Mouse (Mus musculus): ENCODE results near the gene Gm45140. TPM values are rescaled to one million over a fixed set of nuclear protein-coding genes. Genes with fewer than 3 reads are reported as not detected.

Gm45140 gene
- total RNA-seq, 1 experiment, result 2.6 TPM

GRCm38 (mm10) chr6:87797321-87797720, 38.3 kb downstream of the Gm45140 start:
- no peaks in the 10 kb centered on the region; the same call in 1 of the 2 replicates for H3K36me3 ChIP-seq (ENCODE audit: control insufficient read depth, insufficient read depth, low read length, poor library complexity, severe bottlenecking)
- H3K4me1 ChIP-seq (ENCODE audit: control insufficient read depth in 2 of 2, insufficient read depth in 2 of 2, low read length in 2 of 2, poor library complexity in 1 of 2), result peaks cover 9 to 24% of the 10 kb centered on the region in 2 experiments
- no peak for DNase-seq (ENCODE audit: low read depth, low spot score)
- no peak overlapping the region for H3K27ac ChIP-seq (ENCODE audit: insufficient read depth, low read depth, low read length, poor library complexity, severe bottlenecking)
- in situ Hi-C loops (cut with MboI; ENCODE audit: low sequenced_read_pairs in 2 of 2, unreplicated experiment in 2 of 2), result no loop called here
- no peak overlapping the region for H3K9ac ChIP-seq (ENCODE audit: insufficient read depth, low read depth, low read length, poor library complexity, severe bottlenecking)
- H3K9me3 ChIP-seq (ENCODE audit: control insufficient read depth, insufficient read depth, low read depth, low read length), result no peaks in the 10 kb centered on the region
- TF ChIP-seq ZNF384 (IDR thresholded peaks at IDR 0.05; ENCODE audit: low read depth, low read length), result no peak
- TF ChIP-seq CHD2 (IDR thresholded peaks at IDR 0.05; ENCODE audit: low read depth, low read length), result no peak
- no peak for TF ChIP-seq MAFK (IDR thresholded peaks at IDR 0.05; ENCODE audit: insufficient read depth, low read depth, low read length)
- TF ChIP-seq ZC3H11A (IDR thresholded peaks at IDR 0.05; ENCODE audit: borderline replicate concordance, low read depth, low read length), result no peak
- no peak for TF ChIP-seq HCFC1 (IDR thresholded peaks at IDR 0.05; ENCODE audit: borderline replicate concordance, insufficient read depth, low read length)
- no peak overlapping the region for H3K4me3 ChIP-seq (ENCODE audit: insufficient read depth in 1 of 2, low read depth in 1 of 2, low read length in 2 of 2, poor library complexity in 1 of 2, severe bottlenecking in 1 of 2)

- H3K9me3 ChIP-seq (ENCODE audit: control insufficient read depth, insufficient read depth, low read depth, low read length), result no peaks in the 10 kb centered on the region
- H3K4me3 ChIP-seq (ENCODE audit: insufficient read depth in 1 of 2, low read depth in 1 of 2, low read length in 2 of 2, poor library complexity in 1 of 2, severe bottlenecking in 1 of 2), result no peak overlapping the region
- no peak for TF ChIP-seq HCFC1 (IDR thresholded peaks at IDR 0.05; ENCODE audit: borderline replicate concordance, insufficient read depth, low read length)
- no peak for TF ChIP-seq ZNF384 (IDR thresholded peaks at IDR 0.05; ENCODE audit: low read depth, low read length)
- no peak for TF ChIP-seq MAFK (IDR thresholded peaks at IDR 0.05; ENCODE audit: insufficient read depth, low read depth, low read length)
- TF ChIP-seq CHD2 (IDR thresholded peaks at IDR 0.05; ENCODE audit: low read depth, low read length), result no peak
- TF ChIP-seq ZC3H11A (IDR thresholded peaks at IDR 0.05; ENCODE audit: borderline replicate concordance, low read depth, low read length), result no peak
- no peak overlapping the region for H3K9ac ChIP-seq (ENCODE audit: insufficient read depth, low read depth, low read length, poor library complexity, severe bottlenecking)
- H3K4me1 ChIP-seq (ENCODE audit: control insufficient read depth in 2 of 2, insufficient read depth in 2 of 2, low read length in 2 of 2, poor library complexity in 1 of 2), result peaks cover 9 to 24% of the 10 kb centered on the region in 2 experiments
- H3K36me3 ChIP-seq (ENCODE audit: control insufficient read depth, insufficient read depth, low read length, poor library complexity, severe bottlenecking), result no peaks in the 10 kb centered on the region; the same call in 1 of the 2 replicates
- H3K27ac ChIP-seq (ENCODE audit: insufficient read depth, low read depth, low read length, poor library complexity, severe bottlenecking), result no peak overlapping the region
- no peak for DNase-seq (ENCODE audit: low read depth, low spot score)
- in situ Hi-C loops (cut with MboI; ENCODE audit: low sequenced_read_pairs in 2 of 2, unreplicated experiment in 2 of 2), result no loop called here
Measured at GRCm38 (mm10) chr6:87796251-87796880, 39.2 kb downstream of the Gm45140 start.

- Histone ChIP-seq H3K27ac (ENCODE audit: insufficient read depth, low read depth, low read length, poor library complexity, severe bottlenecking) (no peak overlapping the region; the same call in 1 of the 2 replicates), H3K36me3 (ENCODE audit: control insufficient read depth, insufficient read depth, low read length, poor library complexity, severe bottlenecking) (no peaks in the 10 kb centered on the region; the same call in 1 of the 2 replicates), H3K4me3 (ENCODE audit: insufficient read depth in 1 of 2, low read depth in 1 of 2, low read length in 2 of 2, poor library complexity in 1 of 2, severe bottlenecking in 1 of 2) (no peak overlapping the region), H3K9me3 (ENCODE audit: control insufficient read depth, insufficient read depth, low read depth, low read length) (no peaks in the 10 kb centered on the region), H3K9ac (ENCODE audit: insufficient read depth, low read depth, low read length, poor library complexity, severe bottlenecking) (no peak overlapping the region), H3K4me1 (ENCODE audit: control insufficient read depth in 2 of 2, insufficient read depth in 2 of 2, low read length in 2 of 2, poor library complexity in 1 of 2) (peaks cover 9 to 30% of the 10 kb centered on the region in 2 experiments)
- TF ChIP-seq MAFK (IDR thresholded peaks at IDR 0.05; ENCODE audit: insufficient read depth, low read depth, low read length), result no peak
- no peak for TF ChIP-seq CHD2 (IDR thresholded peaks at IDR 0.05; ENCODE audit: low read depth, low read length)
- no peak for TF ChIP-seq ZNF384 (IDR thresholded peaks at IDR 0.05; ENCODE audit: low read depth, low read length)
- TF ChIP-seq ZC3H11A (IDR thresholded peaks at IDR 0.05; ENCODE audit: borderline replicate concordance, low read depth, low read length), result no peak
- no peak for TF ChIP-seq HCFC1 (IDR thresholded peaks at IDR 0.05; ENCODE audit: borderline replicate concordance, insufficient read depth, low read length)
- in situ Hi-C loops (cut with MboI; ENCODE audit: low sequenced_read_pairs in 2 of 2, unreplicated experiment in 2 of 2), result no loop called here
- DNase-seq (ENCODE audit: low read depth, low spot score), result peak; percentile 9
Measured at GRCm38 (mm10) chr6:87795385-87796150, 40.0 kb downstream of the Gm45140 start.

- no peak overlapping the region for H3K9ac ChIP-seq (ENCODE audit: insufficient read depth, low read depth, low read length, poor library complexity, severe bottlenecking)
- in situ Hi-C loops (cut with MboI; ENCODE audit: low sequenced_read_pairs in 2 of 2, unreplicated experiment in 2 of 2), result no loop called here
- TF ChIP-seq ZNF384 (IDR thresholded peaks at IDR 0.05; ENCODE audit: low read depth, low read length) (no peak), ZC3H11A (IDR thresholded peaks at IDR 0.05; ENCODE audit: borderline replicate concordance, low read depth, low read length) (no peak), CHD2 (IDR thresholded peaks at IDR 0.05; ENCODE audit: low read depth, low read length) (no peak)
Measured at GRCm38 (mm10) chr6:87793821-87794510, 41.6 kb downstream of the Gm45140 start.

More at GRCm38 (mm10) chr6:87793821-87794510, 41.6 kb downstream of the Gm45140 start:
- Histone ChIP-seq H3K4me3 (ENCODE audit: insufficient read depth in 1 of 2, low read depth in 1 of 2, low read length in 2 of 2, poor library complexity in 1 of 2, severe bottlenecking in 1 of 2) (no peak overlapping the region), H3K9me3 (ENCODE audit: control insufficient read depth, insufficient read depth, low read depth, low read length) (no peaks in the 10 kb centered on the region), H3K27ac (ENCODE audit: insufficient read depth, low read depth, low read length, poor library complexity, severe bottlenecking) (no peak overlapping the region), H3K4me1 (ENCODE audit: control insufficient read depth in 2 of 2, insufficient read depth in 2 of 2, low read length in 2 of 2, poor library complexity in 1 of 2) (peaks cover 9 to 30% of the 10 kb centered on the region in 2 experiments), H3K36me3 (ENCODE audit: control insufficient read depth, insufficient read depth, low read length, poor library complexity, severe bottlenecking) (no peaks in the 10 kb centered on the region; the same call in 1 of the 2 replicates)
- DNase-seq (ENCODE audit: low read depth, low spot score), result no peak
